Mouse (Mus musculus) cerebellum, postnatal 10 days (tissue): Measurements from ENCODE around the gene Chchd4.

Experiments used
- DNase-seq, 2 experiments: peaks; one replicate each; pipeline ENCODE4 v3.0.0; 2021; ENCODE audit warnings: mixed read lengths in 2 of 2

Chchd4 gene

GRCm38 (mm10) chr6:91472868-91473804 is at the start of gene Chchd4, which contains the start of gene Tmem43:
Gene Chchd4 (minus strand): TSS chr6:91473546.
Gene Tmem43 (plus strand): TSS chr6:91473703.
- peak; percentile 97 to 99 for DNase-seq

- no peak for DNase-seq
Observed at GRCm38 (mm10) chr6:91522816-91523215, 49.5 kb upstream of the Chchd4 start.

GRCm38 (mm10) chr6:91518454-91519020 is 45.2 kb upstream of the Chchd4 start:
- DNase-seq: no peak

- peak; percentile 99 for DNase-seq
Observed at GRCm38 (mm10) chr6:91515545-91516449, 42.5 kb upstream of the Chchd4 start, which contains the start of the genes Xpc and Lsm3. Gene Xpc (minus strand): TSS chr6:91515888. Gene Lsm3 (plus strand): TSS chr6:91515928.

- DNase-seq: no peak
Observed at GRCm38 (mm10) chr6:91514737-91515362, 41.5 kb upstream of the Chchd4 start.

DNA sequence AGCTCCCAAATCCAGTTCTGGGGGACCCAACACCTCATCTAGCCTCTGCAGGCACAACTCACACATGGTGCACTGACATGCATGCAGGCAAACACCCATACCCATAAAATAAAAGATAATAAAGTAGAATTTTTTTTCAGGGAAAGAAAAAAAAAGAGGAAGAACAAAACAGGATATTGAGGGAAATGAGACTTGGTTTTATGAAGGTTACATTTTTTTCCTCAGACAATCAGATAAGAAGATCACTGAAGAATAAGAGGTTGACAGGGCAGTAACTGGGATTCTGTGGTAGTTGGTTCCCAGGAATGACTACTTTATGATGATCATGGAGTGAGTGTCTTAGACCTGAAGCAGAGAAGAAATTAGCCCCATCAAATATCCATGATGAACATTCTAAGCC is 40.8 kb upstream of the Chchd4 start:
- DNase-seq: no peak

GRCm38 (mm10) chr6:91510211-91510610 is 36.9 kb upstream of the Chchd4 start:
- DNase-seq: no peak

GRCm38 (mm10) chr6:91509326-91509725 is 36.0 kb upstream of the Chchd4 start:
- DNase-seq: peak; percentile 88 to 89

GRCm38 (mm10) chr6:91508041-91508440 is 34.7 kb upstream of the Chchd4 start:
- no peak for DNase-seq

- no peak for DNase-seq
Observed at GRCm38 (mm10) chr6:91506036-91506435, 32.7 kb upstream of the Chchd4 start.

- DNase-seq: no peak
Observed at GRCm38 (mm10) chr6:91503302-91503701, 30.0 kb upstream of the Chchd4 start.

- DNase-seq: no peak
Observed at GRCm38 (mm10) chr6:91494526-91494925, 21.2 kb upstream of the Chchd4 start.

- no peak for DNase-seq
Observed at GRCm38 (mm10) chr6:91493053-91493452, 19.7 kb upstream of the Chchd4 start.

DNA sequence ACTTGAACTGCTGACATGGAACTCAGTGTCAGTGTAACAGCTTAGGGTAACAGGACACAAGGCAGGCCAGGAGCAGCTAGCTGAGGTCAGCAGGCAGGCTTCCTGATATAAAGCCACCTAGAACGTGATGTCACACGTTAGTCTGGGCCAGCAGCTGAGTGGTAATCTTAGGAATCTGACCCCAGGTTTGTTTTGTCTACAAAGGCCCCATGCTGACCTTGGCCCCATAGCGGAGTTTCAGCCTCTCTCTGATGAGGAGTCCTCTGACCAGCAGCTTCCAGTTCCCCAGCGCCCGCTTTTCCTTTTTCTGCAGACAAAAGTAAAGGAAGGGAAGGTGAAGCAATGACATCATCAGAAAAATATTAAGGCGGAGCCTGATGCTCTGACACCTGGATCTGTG is 17.7 kb upstream of the Chchd4 start:
- no peak for DNase-seq

GRCm38 (mm10) chr6:91489872-91490271 is 16.5 kb upstream of the Chchd4 start:
- DNase-seq: peak; percentile 27 to 32

GRCm38 (mm10) chr6:91488496-91489212 is 15.3 kb upstream of the Chchd4 start:
- no peak for DNase-seq

- no peak for DNase-seq
Observed at GRCm38 (mm10) chr6:91486736-91487453, 13.5 kb upstream of the Chchd4 start.

DNA sequence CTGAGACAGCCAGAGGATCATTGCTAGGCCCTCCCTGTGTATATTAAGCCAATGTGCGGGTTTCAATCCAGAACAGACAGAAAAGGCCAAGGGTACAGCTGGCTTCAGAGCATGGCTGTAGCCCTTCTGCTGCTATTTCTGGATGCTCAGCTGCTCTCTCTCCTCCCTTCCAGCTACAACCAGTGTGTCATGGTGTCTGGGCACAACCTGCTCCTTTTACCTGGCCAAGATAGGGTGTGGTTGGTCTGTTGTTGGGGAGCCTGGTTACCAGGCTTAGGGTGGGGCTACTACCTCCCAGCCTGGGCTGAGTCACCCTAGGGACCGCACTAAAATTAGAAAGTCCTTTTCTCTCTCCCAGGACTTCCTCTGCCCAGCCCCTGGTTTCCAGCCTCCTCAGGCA is 10.0 kb upstream of the Chchd4 start:
- no peak for DNase-seq

DNA sequence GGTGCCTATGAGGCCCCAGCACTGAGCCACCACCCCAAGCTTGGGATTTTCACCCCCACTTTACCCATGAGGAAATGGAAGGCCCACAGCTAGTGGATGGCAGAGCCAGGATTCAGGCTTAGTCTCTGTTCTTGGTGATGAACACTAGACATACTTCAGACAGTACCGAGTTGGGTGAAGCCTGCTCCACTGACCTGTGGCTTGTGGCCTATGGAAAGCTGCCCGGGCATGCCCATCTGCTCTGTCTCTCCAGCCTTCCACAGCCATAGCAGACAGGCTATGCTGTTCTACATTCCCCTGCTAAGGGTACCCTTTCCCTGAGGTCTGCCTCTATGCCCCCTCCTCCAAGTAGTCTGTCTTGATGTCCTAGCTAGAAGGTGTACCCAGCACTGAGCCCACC is 3.2 kb upstream of the Chchd4 start:
- no peak for DNase-seq

GRCm38 (mm10) chr6:91474441-91475190 is 1.3 kb upstream of the Chchd4 start:
- DNase-seq: peak; percentile 23 to 30
